Mouse (Mus musculus) adrenal gland, postnatal 14 days (tissue): ENCODE results near the gene Mrpl20. TPM values are rescaled to one million over a fixed set of nuclear protein-coding genes. Genes with fewer than 3 reads are reported as not detected.
A peak's percentile ranks its signal among the peaks of the same experiment; 100 is the strongest.
"Not testable (repeated sequence)": the region's sequence is repeated elsewhere in the genome, so short reads cannot be mapped to it uniquely, and the experiment has no call there.

Experiments used
- DNase-seq: peaks from one replicate; pipeline ENCODE4 v3.0.0; 2021; ENCODE audit warnings: mixed read lengths
- total RNA-seq: library from RNA; stranded (reverse); gene quantifications from 2 replicates; pipeline ENCODE4 v1.2.3, GENCODE M21; 2021

The Mrpl20 gene
- total RNA-seq, 1 experiment from 2014 or later = 194 TPM

DNA sequence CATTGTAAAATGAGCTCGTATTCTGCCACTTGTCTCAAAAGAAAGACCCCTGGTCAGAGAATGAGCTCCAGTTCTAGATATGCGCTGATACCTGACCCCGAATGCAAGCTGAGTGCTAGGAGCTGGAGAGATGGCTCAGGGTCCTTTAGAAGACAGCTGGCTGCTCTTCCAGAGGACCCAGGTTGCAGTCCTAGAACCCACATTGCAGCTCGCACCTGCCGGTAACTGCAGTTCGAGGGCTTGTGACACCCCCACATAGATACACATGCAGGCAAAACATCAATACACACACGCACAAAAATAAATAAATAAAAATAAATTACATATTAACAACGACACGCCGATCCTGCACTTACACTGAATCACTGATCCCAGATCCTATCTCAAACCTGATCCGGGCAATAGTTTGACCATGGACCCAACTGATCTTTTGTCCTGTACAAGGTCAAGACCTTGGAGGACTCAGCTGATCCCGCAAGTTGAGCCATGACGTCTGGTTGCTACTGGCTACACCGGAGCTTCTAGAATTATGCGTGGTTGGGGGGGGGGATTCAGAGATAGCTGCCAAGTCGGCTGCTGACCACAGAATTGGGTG lies 19.1 kb upstream of the Mrpl20 start:
- no peak for DNase-seq

- DNase-seq = peak; percentile 88
Measured at GRCm38 (mm10) chr4:155784081-155784701, 18.5 kb upstream of the Mrpl20 start.

DNA sequence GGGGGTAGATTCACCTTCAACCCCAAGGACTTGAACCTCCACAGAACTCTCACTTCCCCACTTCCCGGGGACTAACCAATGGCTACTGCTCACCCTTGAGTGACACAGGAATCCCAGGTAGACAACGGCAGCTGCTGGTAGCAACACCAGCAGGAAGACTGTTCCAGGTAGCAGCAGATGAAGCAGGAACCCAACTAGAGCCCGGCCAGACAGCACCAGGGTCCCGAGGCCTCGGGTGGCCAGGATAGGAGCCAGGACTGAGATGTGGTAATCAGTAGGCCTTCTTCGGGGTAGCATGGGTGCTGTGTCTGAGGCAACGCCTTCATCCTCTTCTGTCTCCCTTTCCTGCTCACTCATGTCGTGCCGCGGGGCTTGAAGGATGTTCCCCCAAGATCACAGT lies 17.4 kb upstream of the Mrpl20 start:
- DNase-seq = no peak

DNA sequence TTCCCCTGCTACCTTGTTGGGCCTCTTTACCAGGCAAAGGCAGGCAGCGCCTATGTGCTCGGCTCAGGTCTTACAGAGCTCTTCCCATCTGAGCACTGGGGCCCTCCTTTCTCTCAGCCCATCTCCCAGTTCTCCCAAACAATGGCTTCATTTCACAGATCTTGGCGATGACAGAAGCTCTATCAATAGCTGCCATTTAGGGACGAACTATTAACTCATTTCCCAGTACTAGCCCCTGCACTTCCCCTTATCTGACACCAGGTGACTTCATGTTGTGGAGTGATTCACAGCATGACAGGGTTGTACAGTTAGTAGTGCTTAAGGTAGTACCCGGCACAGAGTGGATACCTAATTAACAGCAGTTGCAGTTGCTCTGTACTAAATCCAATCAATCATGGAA lies 16.9 kb upstream of the Mrpl20 start, which contains the start of gene Tmem88b:
TSS of gene Tmem88b (minus strand) at position 56 of the 400 bp plus-strand sequence.
- no peak for DNase-seq

- DNase-seq = no peak
Measured at GRCm38 (mm10) chr4:155788300-155788699, 14.4 kb upstream of the Mrpl20 start.

GRCm38 (mm10) chr4:155788833-155789232 lies 13.8 kb upstream of the Mrpl20 start:
- DNase-seq = not testable (repeated sequence)

GRCm38 (mm10) chr4:155790021-155790489 lies 12.6 kb upstream of the Mrpl20 start, which contains the start of gene Ankrd65:
Gene Ankrd65, plus strand, starts transcription at chr4:155790439.
- no peak for DNase-seq

- no peak for DNase-seq
Measured at GRCm38 (mm10) chr4:155790650-155791161, 12.0 kb upstream of the Mrpl20 start.

- DNase-seq = no peak
Measured at GRCm38 (mm10) chr4:155791240-155791933, 11.3 kb upstream of the Mrpl20 start.

DNA sequence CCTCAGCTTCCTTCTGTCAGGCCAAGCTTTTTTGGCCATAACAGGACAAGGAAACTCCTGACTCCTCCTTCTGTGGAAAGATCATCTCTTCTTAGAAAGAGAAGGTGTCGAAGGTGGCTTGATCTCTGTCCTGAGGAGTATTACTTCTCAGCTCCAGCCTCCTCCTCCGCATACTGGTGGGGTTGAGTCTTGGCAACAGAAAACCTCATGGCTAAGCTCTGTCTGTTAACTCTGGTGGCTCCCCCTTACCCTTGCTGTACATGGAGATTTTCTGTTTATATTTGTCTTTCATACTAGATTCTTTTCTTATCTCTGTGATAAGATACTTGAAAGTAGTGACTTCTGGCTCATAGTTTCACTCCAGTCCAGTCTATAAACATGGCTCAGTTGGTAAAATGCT lies 8.9 kb upstream of the Mrpl20 start:
- DNase-seq = no peak

DNA sequence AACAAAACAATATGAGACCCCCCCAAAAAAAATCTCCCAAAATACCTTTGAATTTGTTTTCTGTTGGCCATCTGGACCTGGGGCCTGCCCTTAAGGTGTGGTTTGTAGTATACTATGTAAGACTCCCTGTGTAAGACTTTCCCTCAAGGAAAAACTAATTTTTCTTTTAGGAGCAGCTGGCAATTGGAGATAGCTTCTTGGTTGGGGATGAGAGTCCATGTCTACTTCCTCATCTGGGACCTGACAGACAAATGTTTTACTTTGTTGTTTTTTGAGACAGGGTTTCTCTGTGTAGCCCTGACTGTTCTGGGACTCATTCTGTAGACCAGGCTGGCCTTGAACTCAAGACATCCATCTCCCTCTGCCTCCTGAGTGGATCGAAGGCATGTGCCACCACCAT lies 603 bp upstream of the Mrpl20 start:
- DNase-seq = no peak

DNA sequence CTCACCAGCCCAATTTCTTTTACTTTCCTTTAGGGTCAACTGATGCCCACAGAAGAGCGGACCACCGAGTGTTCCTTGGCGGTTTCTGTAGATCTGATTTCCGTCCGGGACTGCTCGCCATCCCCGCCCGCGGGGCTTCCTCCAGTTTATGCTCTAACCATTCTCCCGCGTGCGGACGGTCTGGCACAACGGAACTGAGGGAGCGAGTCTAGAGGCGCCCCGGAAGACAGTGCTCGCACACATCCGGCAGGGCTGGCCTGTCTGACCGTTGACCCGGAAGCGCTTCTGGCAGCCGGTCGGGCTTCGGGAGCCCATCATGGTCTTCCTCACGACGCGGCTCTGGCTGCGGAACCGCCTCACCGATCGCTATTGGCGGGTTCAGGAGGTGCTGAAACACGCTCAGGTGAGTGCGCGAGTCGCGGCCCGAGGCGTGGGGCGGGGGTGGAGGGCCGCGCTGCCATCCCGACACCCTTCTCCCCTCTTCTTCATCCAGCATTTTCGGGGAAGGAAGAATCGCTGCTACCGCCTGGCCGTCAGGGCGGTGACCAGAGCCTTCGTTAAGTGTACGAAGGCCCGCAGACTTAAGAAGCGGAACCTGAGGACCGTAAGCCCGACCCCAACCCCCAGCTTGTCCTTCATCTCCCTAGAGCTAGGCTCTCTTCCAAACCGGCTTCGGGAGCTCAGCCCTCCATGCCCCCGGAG lies 813 bp downstream of the Mrpl20 start:
- peak; percentile 98 for DNase-seq

DNA sequence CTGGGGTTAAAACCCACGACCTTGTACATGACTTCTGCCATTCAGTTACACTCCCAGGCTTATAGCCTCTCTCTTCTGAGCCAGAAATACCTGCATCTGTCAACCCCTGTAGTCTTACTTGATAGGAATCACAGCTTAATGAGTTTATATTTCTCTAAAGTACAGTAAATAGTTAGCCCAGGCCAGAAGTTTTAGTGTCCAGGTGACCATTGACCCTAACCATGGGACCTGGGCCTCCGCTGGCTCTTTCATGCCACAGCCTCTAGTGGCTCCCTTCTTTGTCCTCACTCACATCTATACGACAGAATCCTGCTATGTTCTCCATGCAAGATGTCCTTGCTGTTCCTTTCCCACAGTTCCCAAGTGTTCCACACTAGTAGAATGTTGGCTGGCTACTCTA lies 5.2 kb downstream of the Mrpl20 start:
- no peak for DNase-seq

DNA sequence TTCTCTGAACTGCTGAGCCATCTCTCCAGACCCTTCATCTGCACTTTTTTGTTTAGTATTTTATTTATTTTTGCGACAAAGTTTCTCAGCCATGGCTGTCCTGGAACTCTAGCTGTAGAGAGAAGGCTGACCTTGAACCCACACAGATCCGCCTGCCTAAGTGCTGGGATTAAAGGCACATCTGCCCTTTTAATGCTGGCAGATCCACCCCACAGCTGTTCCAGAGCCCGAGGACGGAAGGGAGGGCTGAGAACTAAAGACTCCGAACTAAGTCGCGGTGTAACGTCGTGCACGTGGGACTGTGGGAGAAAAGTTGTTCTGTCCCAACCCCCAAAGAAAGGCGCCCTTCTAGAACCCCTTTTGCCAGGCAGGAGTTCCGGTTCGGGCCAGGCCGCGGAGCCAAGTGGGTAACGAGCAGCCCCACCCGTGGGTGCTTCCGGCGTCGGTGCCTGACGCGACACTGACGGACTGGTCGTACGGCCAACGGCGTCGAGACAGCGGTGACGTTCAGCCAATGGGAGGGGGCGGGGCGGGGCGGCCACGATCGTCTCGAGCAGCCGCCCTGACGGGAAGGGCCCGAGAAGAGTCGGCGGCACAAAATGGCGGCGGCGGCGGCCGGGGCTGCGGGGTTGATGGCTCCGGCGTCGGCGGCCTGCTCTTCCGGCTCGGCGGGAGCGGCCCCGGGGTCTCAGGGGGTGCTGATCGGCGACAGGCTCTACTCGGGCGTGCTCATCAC lies 9.4 kb downstream of the Mrpl20 start, which contains the start of gene Ccnl2:
TSS of gene Ccnl2 (plus strand) at position 561 of the 736 bp plus-strand sequence.
- DNase-seq = peak; percentile 97

DNA sequence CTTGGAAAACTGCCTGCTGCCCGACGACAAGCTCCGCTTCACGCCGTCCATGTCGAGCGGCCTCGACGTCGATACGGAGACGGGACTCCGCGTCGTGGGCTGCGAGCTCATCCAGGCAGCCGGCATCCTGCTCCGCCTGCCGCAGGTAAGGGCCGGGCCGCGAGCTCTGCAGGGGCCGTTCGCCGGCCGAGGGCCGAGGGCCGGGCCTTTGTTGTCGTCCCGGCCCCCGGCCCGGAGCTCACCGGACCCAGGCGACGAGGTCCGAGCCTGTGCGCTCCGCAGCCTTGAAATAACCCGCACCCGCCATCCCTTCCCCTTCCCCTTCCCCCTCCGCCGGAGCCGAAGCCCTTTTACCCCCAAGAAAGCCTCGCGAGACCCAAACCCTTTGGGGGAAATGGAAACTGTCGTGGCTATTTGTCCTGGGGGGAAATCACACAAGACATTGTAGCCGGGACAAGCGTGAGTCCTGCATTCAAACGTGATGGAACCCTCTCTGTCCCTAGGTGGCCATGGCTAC lies 10.0 kb downstream of the Mrpl20 start:
- peak; percentile 82 for DNase-seq

- no peak for DNase-seq
Measured at GRCm38 (mm10) chr4:155817533-155817932, 14.9 kb downstream of the Mrpl20 start.

GRCm38 (mm10) chr4:155821025-155821424 lies 18.3 kb downstream of the Mrpl20 start:
- peak; percentile 59 for DNase-seq

DNA sequence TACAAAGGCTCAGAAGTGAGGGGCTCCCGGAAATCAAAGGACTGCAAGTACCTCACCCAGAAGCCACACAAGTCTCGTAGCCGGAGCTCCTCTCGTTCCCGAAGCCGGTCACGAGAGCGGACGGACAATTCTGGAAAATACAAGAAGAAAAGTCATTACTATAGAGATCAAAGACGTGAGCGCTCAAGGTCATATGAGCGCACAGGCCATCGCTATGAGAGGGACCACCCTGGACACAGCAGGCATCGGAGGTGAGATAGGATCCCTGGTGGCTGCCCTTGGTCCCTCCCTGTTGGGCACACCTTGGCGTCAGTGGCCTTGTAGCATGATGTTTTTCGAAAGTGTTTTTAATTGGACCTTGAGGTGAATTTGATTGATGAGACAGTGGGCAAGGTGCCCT lies 20.8 kb downstream of the Mrpl20 start:
- peak; percentile 47 for DNase-seq

GRCm38 (mm10) chr4:155829866-155830265 lies 27.2 kb downstream of the Mrpl20 start:
- no peak for DNase-seq

DNA sequence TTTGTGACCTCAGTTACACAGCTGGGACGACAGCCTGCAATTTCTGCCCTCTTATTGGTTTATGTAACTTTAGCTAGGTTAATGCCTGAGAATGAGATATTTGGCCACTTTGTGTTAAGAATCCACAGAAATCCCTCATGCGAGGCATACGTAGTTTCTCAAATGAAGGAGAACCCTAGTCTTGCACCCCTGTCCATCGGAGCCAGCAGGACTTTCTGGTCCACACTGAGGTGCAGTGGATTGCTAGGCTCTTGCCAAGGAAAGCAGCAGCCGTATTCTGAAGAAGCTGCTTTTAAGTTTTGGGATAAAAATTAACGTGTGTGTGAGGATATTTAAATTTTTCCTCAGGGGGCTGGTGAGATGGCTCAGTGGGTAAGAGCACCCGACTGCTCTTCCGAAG lies 27.9 kb downstream of the Mrpl20 start:
- no peak for DNase-seq

DNA sequence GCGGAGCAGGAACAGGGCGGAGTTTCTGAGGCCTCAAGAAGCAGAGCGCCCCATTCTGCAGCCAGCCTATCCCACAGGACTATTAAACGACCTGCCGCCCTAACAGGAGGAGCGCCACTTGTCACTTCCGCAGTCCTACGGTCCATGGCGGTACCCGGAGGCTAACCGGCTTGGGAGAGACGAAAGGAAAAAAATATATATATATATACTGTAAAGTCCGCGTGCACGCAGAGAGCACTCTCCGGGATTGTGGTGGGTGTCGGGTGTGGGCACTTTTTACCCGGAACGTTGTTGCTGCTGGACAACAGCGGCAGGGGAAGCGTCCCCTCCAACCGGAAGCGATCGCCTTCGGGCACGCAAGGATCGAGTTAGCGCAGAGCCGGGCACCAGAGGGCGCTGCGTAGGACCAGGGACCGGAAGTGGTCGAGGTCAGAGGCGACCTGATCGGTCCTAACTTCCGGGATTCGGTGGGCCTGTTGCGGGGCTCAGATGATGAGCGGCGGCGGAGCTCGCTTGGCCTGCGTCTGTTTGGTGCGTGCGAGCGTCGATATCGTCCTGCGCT lies 28.6 kb downstream of the Mrpl20 start, which contains the start of gene Aurkaip1:
TSS of gene Aurkaip1 (plus strand) at position 68 of the 562 bp plus-strand sequence.
- peak; percentile 97 for DNase-seq
